Mouse (Mus musculus) hindbrain, embryonic 11.5 days (tissue): ENCODE data around the gene Ttc9. TPM values are rescaled to one million over a fixed set of nuclear protein-coding genes. Genes with fewer than 3 reads are reported as not detected.

ENCODE experiments used
- ATAC-seq: fragments of 200-750 bp; cut with Nextera tagmentation; 2 replicates; pipeline ENCODE4 v1.8.0; 2017; ENCODE audit warnings: mild to moderate bottlenecking, moderate TSS enrichment, moderate library complexity; ENCODE audit not compliant: low FRiP score
- DNase-seq: peaks from one replicate; pipeline ENCODE4 v3.0.0-alpha.2; 2015; ENCODE audit warnings: low spot score
- H3K27ac ChIP-seq: fragments of 300-500 bp; sonication (generic); 2 replicates; pipeline ENCODE4 v1.5.1; 2014; ENCODE audit warnings: mild to moderate bottlenecking, low read depth, low read length
- H3K27me3 ChIP-seq: fragments of 300-500 bp; sonication (generic); 2 replicates; pipeline ENCODE4 v1.6.1; 2014; ENCODE audit warnings: mild to moderate bottlenecking, low read length, moderate library complexity, mixed read lengths; ENCODE audit not compliant: control insufficient read depth, insufficient read depth
- H3K36me3 ChIP-seq: fragments of 300-500 bp; sonication (generic); 2 replicates; pipeline ENCODE4 v1.6.1; 2014; ENCODE audit warnings: mild to moderate bottlenecking, low read length, moderate library complexity, mixed read lengths; ENCODE audit not compliant: control insufficient read depth, insufficient read depth
- H3K4me1 ChIP-seq: fragments of 300-500 bp; sonication (generic); replicated peaks from 2 replicates; pipeline ENCODE4 v1.6.1; 2014; ENCODE audit warnings: low read length, mixed read lengths; ENCODE audit not compliant: control insufficient read depth, insufficient read depth
- H3K4me2 ChIP-seq: fragments of 300-500 bp; sonication (generic); replicated peaks from 2 replicates; pipeline ENCODE4 v1.6.1; 2014; ENCODE audit warnings: mild to moderate bottlenecking, low read depth, low read length
- H3K4me3 ChIP-seq: fragments of 300-500 bp; sonication (generic); 2 replicates; pipeline ENCODE4 v1.5.1; 2014; ENCODE audit warnings: low read depth, low read length
- H3K9ac ChIP-seq: fragments of 300-500 bp; sonication (generic); 2 replicates; pipeline ENCODE4 v1.6.1; 2014; ENCODE audit warnings: low read depth, low read length
- H3K9me3 ChIP-seq: fragments of 300-500 bp; sonication (generic); 2 replicates; pipeline ENCODE4 v1.6.1; 2016; ENCODE audit warnings: low read length; ENCODE audit not compliant: control insufficient read depth
- WGBS: fragments of 180-500 bp; shearing (Covaris S2); extraction: QIAGEN DNeasy Blood & Tissue Kit; methylation state at CpG from one replicate; pipeline ENCODE4 v1.1.7; 2014; 5-methylcytosine and 5-hydroxymethylcytosine counted together
- polyA plus RNA-seq: library from polyadenylated mRNA; unstranded; fragments of >200 nt; fragmentation: Nextera tagmentation; extraction: Ambion mirVana; gene quantifications from 2 replicates; pipeline ENCODE4 v1.2.1, GENCODE M21; 2014

Gene Ttc9
- polyA plus RNA-seq, 1 experiment from 2014 or later = 1.3 TPM

DNA sequence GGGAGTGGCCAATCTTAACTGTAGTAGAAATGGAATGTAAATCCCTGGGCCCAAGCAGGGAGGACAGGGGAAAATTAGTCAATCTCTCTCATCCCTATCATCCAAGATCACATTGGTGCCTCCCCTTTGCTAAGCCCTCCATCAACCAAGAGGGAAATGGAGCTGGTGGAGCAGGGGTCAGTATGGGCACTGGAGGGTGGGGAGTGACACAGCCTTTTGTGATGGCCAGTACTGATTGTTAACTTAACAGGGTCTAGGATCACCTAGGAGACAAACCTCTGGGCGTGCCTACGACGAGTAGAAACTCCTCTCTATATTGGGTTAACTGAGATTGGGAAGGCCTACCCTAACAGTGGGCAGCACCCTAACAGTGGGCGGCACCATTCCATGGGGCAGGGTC is 7.7 kb upstream of the Ttc9 start:
- 77% methylated on average over 4 of the region's 4 CpGs for WGBS

DNA sequence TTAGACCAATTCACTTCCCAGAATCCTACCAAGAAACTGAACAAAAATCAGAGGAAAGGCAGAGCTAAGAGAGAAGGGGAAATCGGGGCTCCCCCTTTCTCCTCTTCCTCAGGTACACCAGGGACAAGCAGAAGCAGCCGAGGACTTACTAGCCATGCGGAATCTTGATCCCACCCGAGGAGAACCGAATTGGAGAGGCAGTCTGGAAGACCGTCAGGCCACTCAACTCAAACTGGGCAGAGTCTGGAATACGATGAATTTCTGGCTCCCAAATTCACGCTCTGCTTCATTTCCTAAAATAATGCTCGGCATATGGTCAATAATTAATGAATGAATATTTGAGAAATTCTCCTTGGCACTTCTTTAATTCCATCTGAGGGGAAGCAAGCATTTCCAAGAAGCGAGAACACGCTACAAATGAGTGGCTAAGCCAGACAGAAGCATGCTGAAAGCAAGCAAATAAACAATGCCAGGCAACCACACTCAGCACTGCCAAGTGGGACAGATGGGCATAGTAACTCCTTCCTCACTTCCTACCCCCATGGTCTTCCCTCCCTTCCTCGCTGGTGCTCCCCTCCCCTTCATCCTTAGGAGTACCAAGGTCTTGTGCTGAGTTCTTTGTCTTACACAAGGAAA is 4.7 kb upstream of the Ttc9 start:
- Histone ChIP-seq H3K27ac (no peak overlapping the region), H3K9me3 (no peaks in the 10 kb centered on the region), H3K9ac (no peak overlapping the region), H3K27me3 (no peaks in the 10 kb centered on the region), H3K4me1 (no peaks in the 10 kb centered on the region), H3K4me2 (no peak overlapping the region), H3K36me3 (no peaks in the 10 kb centered on the region), H3K4me3 (no peak overlapping the region)
- ATAC-seq (no peak), DNase-seq (no peak)
- WGBS = 78% methylated on average over 12 of the region's 12 CpGs

More for the DNA sequence above, 7.7 kb upstream of the Ttc9 start:
- DNase-seq (no peak), ATAC-seq (no peak)
- Histone ChIP-seq H3K4me2 (no peak overlapping the region), H3K36me3 (no peaks in the 10 kb centered on the region), H3K4me1 (no peaks in the 10 kb centered on the region), H3K4me3 (no peak overlapping the region), H3K27me3 (no peaks in the 10 kb centered on the region), H3K27ac (no peak overlapping the region), H3K9me3 (no peaks in the 10 kb centered on the region), H3K9ac (no peak overlapping the region)

DNA sequence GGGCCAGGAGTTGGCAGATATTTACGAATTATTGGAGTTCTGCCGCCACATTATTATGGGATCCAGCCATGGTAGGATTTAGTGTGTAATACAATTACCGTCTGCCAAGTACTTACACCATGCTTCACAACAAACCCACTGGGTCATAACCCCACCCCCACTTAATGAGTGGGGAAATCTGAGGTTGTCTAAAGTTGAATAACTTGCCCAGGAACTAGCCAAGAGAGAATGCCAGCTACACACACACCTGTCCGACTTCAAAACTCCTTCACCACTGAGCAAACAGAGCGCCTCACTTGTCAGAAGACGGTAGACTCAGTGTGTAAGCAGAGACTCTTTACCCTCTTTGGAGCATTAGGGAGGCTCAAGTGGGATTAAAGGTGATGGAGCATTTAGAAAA is 3.6 kb upstream of the Ttc9 start:
- Histone ChIP-seq H3K9ac (no peak overlapping the region), H3K4me2 (no peak overlapping the region), H3K9me3 (no peaks in the 10 kb centered on the region), H3K27ac (no peak overlapping the region), H3K36me3 (no peaks in the 10 kb centered on the region), H3K4me1 (peaks cover 3% of the 10 kb centered on the region; the same call in 1 of the 2 replicates), H3K27me3 (no peaks in the 10 kb centered on the region), H3K4me3 (no peak overlapping the region)
- 87% methylated on average over 6 of the region's 6 CpGs for WGBS
- DNase-seq (no peak), ATAC-seq (no peak)

DNA sequence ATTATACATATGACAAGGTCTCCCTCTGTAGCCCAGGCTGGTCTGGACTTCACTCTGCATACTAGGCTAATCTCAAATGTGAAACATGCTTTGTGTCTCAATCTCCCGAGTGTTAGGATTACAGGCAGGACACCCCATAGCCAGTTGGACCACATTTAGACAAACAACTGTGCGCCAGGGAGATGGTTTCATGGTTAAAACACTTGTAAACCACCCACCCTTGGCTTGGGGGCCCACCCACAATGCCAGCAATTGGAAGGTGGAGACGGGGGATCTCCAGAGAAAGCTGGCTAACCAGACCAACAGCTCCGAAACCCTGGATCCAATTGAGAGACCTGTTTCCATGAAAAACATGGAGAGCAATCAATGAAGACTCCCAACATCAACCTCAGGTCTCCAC is 3.0 kb upstream of the Ttc9 start:
- WGBS = 93% methylated on average over 4 of the region's 4 CpGs
- Histone ChIP-seq H3K9me3 (no peaks in the 10 kb centered on the region), H3K4me2 (no peak overlapping the region), H3K27ac (no peak overlapping the region), H3K4me3 (no peak overlapping the region), H3K4me1 (peaks cover 3% of the 10 kb centered on the region; the same call in 1 of the 2 replicates), H3K9ac (no peak overlapping the region), H3K27me3 (0 out of 2 replicates have a peak, but pooled peaks cover 3% of the 10 kb centered on the region), H3K36me3 (no peaks in the 10 kb centered on the region)
- DNase-seq (no peak), ATAC-seq (no peak)

DNA sequence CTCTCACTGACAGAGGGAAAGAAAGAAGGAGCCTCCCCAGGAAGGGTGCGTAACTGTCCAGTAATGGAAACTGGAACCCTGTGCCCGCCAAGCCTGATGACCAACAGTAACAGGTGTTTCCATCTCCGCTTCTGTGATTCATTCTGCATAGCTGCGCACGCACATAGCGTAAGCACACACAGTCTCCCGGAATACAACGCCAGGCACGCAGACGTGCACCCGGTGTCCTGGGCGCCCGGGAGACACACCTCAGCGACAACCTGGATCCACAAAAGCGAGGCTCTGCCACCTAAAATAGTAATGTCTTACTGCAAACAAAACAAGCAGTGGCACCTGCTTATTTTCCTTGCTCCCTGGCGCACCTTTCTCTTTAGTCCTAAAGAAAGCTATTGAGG is 532 bp upstream of the Ttc9 start:
- Histone ChIP-seq H3K4me2 (peak overlapping the region; percentile 92), H3K9me3 (no peaks in the 10 kb centered on the region), H3K27me3 (0 out of 2 replicates have a peak, but pooled peaks cover 3% of the 10 kb centered on the region), H3K4me1 (peaks cover 3% of the 10 kb centered on the region; the same call in 1 of the 2 replicates), H3K27ac (no peak overlapping the region), H3K4me3 (peak overlapping the region; percentile 65), H3K36me3 (no peaks in the 10 kb centered on the region), H3K9ac (peak overlapping the region; percentile 84)
- ATAC-seq (peak; percentile 73), DNase-seq (peak; percentile 61)
- 1% methylated on average over 16 of the region's 16 CpGs for WGBS

GRCm38 (mm10) chr12:81631661-81632401 is 782 bp downstream of the Ttc9 start:
- Histone ChIP-seq H3K27me3 (0 out of 2 replicates have a peak, but pooled peaks cover 3% of the 10 kb centered on the region), H3K9ac (peak overlapping the region; percentile 84), H3K27ac (peak overlapping the region; percentile 73), H3K4me1 (peaks cover 3% of the 10 kb centered on the region; the same call in 1 of the 2 replicates), H3K4me3 (peak overlapping the region; percentile 65), H3K4me2 (peak overlapping the region; percentile 92), H3K9me3 (no peaks in the 10 kb centered on the region), H3K36me3 (no peaks in the 10 kb centered on the region)
- WGBS = 2% methylated on average over 31 of the region's 31 CpGs
- DNase-seq (no peak), ATAC-seq (peak; percentile 55)

DNA sequence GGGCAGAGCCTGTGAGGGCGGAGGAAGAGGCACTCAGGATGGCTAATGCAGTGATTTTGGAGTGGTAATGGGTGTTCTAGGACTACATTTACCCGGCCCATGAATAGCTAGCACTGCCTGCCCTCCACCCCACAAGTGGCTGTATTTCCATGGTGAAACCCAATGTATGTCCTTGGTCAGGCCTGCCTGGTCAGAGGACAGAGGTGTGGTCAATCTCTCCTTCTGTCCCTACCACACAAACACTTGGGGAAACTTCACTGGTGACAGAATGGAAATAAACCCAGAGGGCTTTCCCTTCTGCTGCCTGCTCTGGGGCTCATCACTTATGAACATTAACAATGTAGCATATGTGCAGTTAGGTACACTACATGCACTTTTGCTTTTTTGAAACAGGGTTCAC is 2.2 kb downstream of the Ttc9 start:
- H3K4me2 ChIP-seq = no peak overlapping the region
- 78% methylated on average over 2 of the region's 2 CpGs for WGBS
- no peaks in the 10 kb centered on the region for H3K9me3 ChIP-seq
- H3K4me1 ChIP-seq = peaks cover 3% of the 10 kb centered on the region; the same call in 1 of the 2 replicates
- H3K27me3 ChIP-seq = 0 out of 2 replicates have a peak, but pooled peaks cover 3% of the 10 kb centered on the region
- ATAC-seq (no peak), DNase-seq (no peak)
- no peaks in the 10 kb centered on the region for H3K36me3 ChIP-seq
- H3K4me3 ChIP-seq = no peak overlapping the region
- H3K9ac ChIP-seq = no peak overlapping the region
- H3K27ac ChIP-seq = no peak overlapping the region

DNA sequence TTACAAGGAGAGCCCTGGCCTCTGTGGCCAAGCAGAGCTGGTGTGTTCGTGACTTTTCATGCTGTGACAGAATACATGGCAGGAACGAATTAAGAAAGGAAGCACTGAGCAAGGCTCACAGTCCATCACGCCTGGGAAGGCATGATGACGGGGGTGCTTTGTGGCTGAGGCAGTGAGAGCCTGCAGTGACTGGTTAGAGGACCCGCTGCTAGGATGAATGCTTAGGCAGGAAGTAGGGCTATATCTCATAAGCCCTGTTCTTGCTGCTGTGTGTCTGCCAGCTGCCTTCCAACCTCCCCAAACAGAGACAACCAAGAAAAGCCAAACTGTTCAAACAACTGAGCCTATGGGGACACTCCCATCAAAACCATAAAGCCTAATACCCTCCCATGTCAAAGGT is 9.6 kb downstream of the Ttc9 start:
- H3K4me3 ChIP-seq = no peak overlapping the region
- no peaks in the 10 kb centered on the region for H3K36me3 ChIP-seq
- no peaks in the 10 kb centered on the region for H3K27me3 ChIP-seq
- no peaks in the 10 kb centered on the region for H3K4me1 ChIP-seq
- DNase-seq (no peak), ATAC-seq (no peak)
- no peak overlapping the region for H3K9ac ChIP-seq
- H3K9me3 ChIP-seq = no peaks in the 10 kb centered on the region
- H3K27ac ChIP-seq = no peak overlapping the region
- WGBS = 63% methylated on average over 5 of the region's 5 CpGs
- H3K4me2 ChIP-seq = no peak overlapping the region
